Mouse (Mus musculus) liver, embryonic 11.5 days (tissue): ENCODE measurements around the gene Znrf1. TPM values are rescaled to one million over a fixed set of nuclear protein-coding genes. Genes with fewer than 3 reads are reported as not detected.

Source experiments
- ATAC-seq: fragments of 200-750 bp; cut with Nextera tagmentation; replicated peaks from 2 replicates; pipeline ENCODE4 v1.8.0; 2017; ENCODE audit warnings: moderate number of reproducible peaks, mild to moderate bottlenecking, moderate TSS enrichment, moderate library complexity; ENCODE audit not compliant: low FRiP score
- DNase-seq: peaks from one replicate; pipeline ENCODE4 v3.0.0-alpha.2; 2017; ENCODE audit warnings: low spot score
- H3K27ac ChIP-seq: fragments of 300-500 bp; sonication (generic); 2 replicates; pipeline ENCODE4 v1.5.1; 2014; ENCODE audit warnings: mild to moderate bottlenecking, low read depth, low read length, control low read depth
- H3K27me3 ChIP-seq: fragments of 300-500 bp; sonication (generic); replicated peaks from 2 replicates; pipeline ENCODE4 v1.6.1; 2014; ENCODE audit warnings: low read length, mixed read lengths; ENCODE audit not compliant: control insufficient read depth, insufficient read depth
- H3K36me3 ChIP-seq: fragments of 300-500 bp; sonication (generic); 2 replicates; pipeline ENCODE4 v1.6.1; 2014; ENCODE audit warnings: mild to moderate bottlenecking, low read length, moderate library complexity, mixed read lengths; ENCODE audit not compliant: control insufficient read depth, insufficient read depth
- H3K4me1 ChIP-seq: fragments of 300-500 bp; sonication (generic); replicated peaks from 2 replicates; pipeline ENCODE4 v1.6.1; 2014; ENCODE audit warnings: low read length, mixed read lengths; ENCODE audit not compliant: control insufficient read depth, insufficient read depth
- H3K4me2 ChIP-seq: fragments of 300-500 bp; sonication (generic); 2 replicates; pipeline ENCODE4 v1.6.1; 2014; ENCODE audit warnings: mild to moderate bottlenecking, control low read depth, moderate library complexity
- H3K4me3 ChIP-seq: fragments of 300-500 bp; sonication (generic); 2 replicates; pipeline ENCODE4 v1.5.1; 2014; ENCODE audit warnings: low read depth, low read length, control low read depth
- H3K9ac ChIP-seq: fragments of 300-500 bp; sonication (generic); 2 replicates; pipeline ENCODE4 v1.6.1; 2014; ENCODE audit warnings: low read depth, low read length, control low read depth
- H3K9me3 ChIP-seq: fragments of 300-500 bp; sonication (generic); 2 replicates; pipeline ENCODE4 v1.6.1; 2016; ENCODE audit warnings: low read length, inconsistent platforms, mixed read lengths; ENCODE audit not compliant: control insufficient read depth
- WGBS: fragments of 180-500 bp; shearing (Covaris S2); extraction: QIAGEN DNeasy Blood & Tissue Kit; methylation state at CpG from one replicate; pipeline ENCODE4 v1.1.7; 2014; 5-methylcytosine and 5-hydroxymethylcytosine counted together
- polyA plus RNA-seq: library from polyadenylated mRNA; unstranded; fragments of >200 nt; fragmentation: Nextera tagmentation; extraction: Ambion mirVana; gene quantifications from 2 replicates; pipeline ENCODE4 v1.2.1, GENCODE M21; 2014

Znrf1 gene
- polyA plus RNA-seq, 1 experiment from 2014 or later: 27.6 TPM

GRCm38 (mm10) chr8:111508566-111508965 is 27.3 kb upstream of the Znrf1 start:
- H3K9me3 ChIP-seq: no peaks in the 10 kb centered on the region
- peak overlapping the region; percentile 58; the same call in 1 of the 2 replicates for H3K4me2 ChIP-seq
- H3K27me3 ChIP-seq: no peaks in the 10 kb centered on the region
- peaks cover 22% of the 10 kb centered on the region for H3K4me1 ChIP-seq
- no peak overlapping the region for H3K9ac ChIP-seq
- ATAC-seq (no peak), DNase-seq (no peak)
- H3K27ac ChIP-seq: peak overlapping the region; percentile 29; the same call in 1 of the 2 replicates
- peaks cover 4% of the 10 kb centered on the region; the same call in 1 of the 2 replicates for H3K36me3 ChIP-seq
- no peak overlapping the region for H3K4me3 ChIP-seq
- 54% methylated on average over 2 of the region's 2 CpGs for WGBS

- 0 out of 2 replicates have a peak overlapping the region, but pooled peaks have one; percentile 39 for H3K9ac ChIP-seq
Observed at GRCm38 (mm10) chr8:111509278-111509677, 26.6 kb upstream of the Znrf1 start.

DNA sequence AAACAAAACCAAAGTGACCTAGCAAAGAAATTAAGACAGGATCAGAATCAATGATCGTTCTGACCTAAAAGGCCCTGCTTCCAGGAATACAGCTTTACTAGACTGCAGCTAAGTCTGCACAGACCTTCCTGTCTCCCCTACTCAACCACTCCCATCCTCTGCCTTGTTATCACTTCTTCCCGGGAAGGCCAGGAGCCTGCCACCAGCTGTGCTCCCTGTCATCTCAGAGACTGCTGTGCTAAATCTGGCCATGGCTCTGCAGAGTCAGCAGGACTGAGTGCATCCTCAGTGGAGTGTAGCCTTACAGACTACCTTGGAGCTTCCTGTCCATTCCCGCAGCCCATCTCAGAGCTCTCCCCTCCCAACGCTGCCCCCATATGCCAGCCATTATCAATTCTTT is 25.5 kb upstream of the Znrf1 start:
- Histone ChIP-seq H3K9ac (no peak overlapping the region), H3K4me1 (peaks cover 22% of the 10 kb centered on the region), H3K4me3 (no peak overlapping the region), H3K27ac (peak overlapping the region; percentile 6), H3K4me2 (peak overlapping the region; percentile 19; the same call in 1 of the 2 replicates), H3K9me3 (no peaks in the 10 kb centered on the region), H3K36me3 (no peaks in the 10 kb centered on the region), H3K27me3 (no peaks in the 10 kb centered on the region)
- WGBS: 25% methylated on average over 4 of the region's 4 CpGs
- no peak for DNase-seq
- no peak; the same call in 1 of the 2 replicates for ATAC-seq

More at GRCm38 (mm10) chr8:111509278-111509677, 26.6 kb upstream of the Znrf1 start:
- H3K27me3 ChIP-seq: no peaks in the 10 kb centered on the region
- peak overlapping the region; percentile 72 for H3K27ac ChIP-seq
- H3K36me3 ChIP-seq: peaks cover 2% of the 10 kb centered on the region; the same call in 1 of the 2 replicates
- DNase-seq (no peak), ATAC-seq (peak; percentile 79)
- H3K9me3 ChIP-seq: no peaks in the 10 kb centered on the region
- peaks cover 22% of the 10 kb centered on the region for H3K4me1 ChIP-seq
- 41% methylated on average over 11 of the region's 11 CpGs for WGBS
- peak overlapping the region; percentile 58 for H3K4me2 ChIP-seq
- H3K4me3 ChIP-seq: 0 out of 2 replicates have a peak overlapping the region, but pooled peaks have one; percentile 11

GRCm38 (mm10) chr8:111512941-111513340 is 23.0 kb upstream of the Znrf1 start:
- no peak overlapping the region for H3K4me3 ChIP-seq
- ATAC-seq: no peak
- no peak for DNase-seq
- H3K36me3 ChIP-seq: 0 out of 2 replicates have a peak, but pooled peaks cover 2% of the 10 kb centered on the region
- H3K27me3 ChIP-seq: no peaks in the 10 kb centered on the region
- peaks cover 29% of the 10 kb centered on the region for H3K4me1 ChIP-seq
- no peak overlapping the region for H3K27ac ChIP-seq
- H3K9me3 ChIP-seq: no peaks in the 10 kb centered on the region
- no peak overlapping the region for H3K4me2 ChIP-seq
- 84% methylated on average over 7 of the region's 7 CpGs for WGBS
- no peak overlapping the region for H3K9ac ChIP-seq

DNA sequence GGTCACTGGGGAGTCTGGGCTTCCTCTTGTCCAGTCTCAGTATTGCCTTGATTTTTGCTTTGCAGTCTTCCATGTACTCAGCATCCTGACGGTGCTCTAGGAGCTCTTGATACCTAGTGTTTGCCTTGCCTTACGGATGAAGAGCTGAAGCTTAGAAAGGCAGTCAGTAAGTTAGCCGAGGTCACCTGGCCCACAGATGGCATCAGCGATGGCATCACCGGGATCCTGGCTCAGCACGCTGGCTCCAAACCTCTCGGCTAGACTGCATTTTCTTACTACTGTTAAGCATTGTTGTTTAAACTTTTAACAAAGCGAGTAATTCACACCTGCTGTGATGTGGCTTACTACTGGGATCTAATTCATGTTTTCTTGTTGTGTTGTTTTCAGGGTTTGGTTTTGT is 22.5 kb upstream of the Znrf1 start:
- Histone ChIP-seq H3K9me3 (no peaks in the 10 kb centered on the region), H3K9ac (no peak overlapping the region), H3K36me3 (0 out of 2 replicates have a peak, but pooled peaks cover 2% of the 10 kb centered on the region), H3K27ac (no peak overlapping the region), H3K4me1 (peaks cover 29% of the 10 kb centered on the region), H3K27me3 (no peaks in the 10 kb centered on the region), H3K4me2 (no peak overlapping the region), H3K4me3 (no peak overlapping the region)
- DNase-seq: no peak
- no peak for ATAC-seq
- 78% methylated on average over 8 of the region's 8 CpGs for WGBS

- H3K4me3 ChIP-seq: no peak overlapping the region
- H3K27ac ChIP-seq: no peak overlapping the region
- H3K4me1 ChIP-seq: peaks cover 16% of the 10 kb centered on the region
- no peak overlapping the region for H3K4me2 ChIP-seq
- peak; percentile 63 for ATAC-seq
- H3K9ac ChIP-seq: no peak overlapping the region
- no peak for DNase-seq
- 0 out of 2 replicates have a peak, but pooled peaks cover 2% of the 10 kb centered on the region for H3K36me3 ChIP-seq
- no peaks in the 10 kb centered on the region for H3K9me3 ChIP-seq
- 68% methylated on average over 7 of the region's 7 CpGs for WGBS
- no peaks in the 10 kb centered on the region for H3K27me3 ChIP-seq
Observed at GRCm38 (mm10) chr8:111516451-111517035, 19.4 kb upstream of the Znrf1 start.

DNA sequence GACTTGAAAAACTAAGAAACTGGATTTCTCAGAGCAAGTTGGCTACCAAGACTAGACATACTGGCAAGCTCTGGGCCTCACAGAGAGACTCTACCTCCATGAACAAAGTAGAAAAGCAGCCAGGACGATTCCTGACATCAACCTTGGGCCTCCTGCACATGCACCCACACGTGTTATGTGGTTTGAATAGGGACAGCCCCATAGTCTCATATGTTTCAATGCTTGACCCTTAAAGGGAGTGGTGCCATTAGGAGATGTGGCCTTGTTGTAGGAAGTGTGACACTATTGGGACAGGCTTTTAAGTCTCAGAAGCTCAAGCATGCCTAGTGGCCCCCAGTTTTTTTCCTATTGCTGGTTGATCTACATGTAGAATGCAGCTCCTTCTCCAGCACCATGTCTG is 18.4 kb upstream of the Znrf1 start:
- Histone ChIP-seq H3K9ac (no peak overlapping the region), H3K27me3 (no peaks in the 10 kb centered on the region), H3K27ac (no peak overlapping the region), H3K4me3 (no peak overlapping the region), H3K4me2 (no peak overlapping the region), H3K9me3 (no peaks in the 10 kb centered on the region), H3K36me3 (0 out of 2 replicates have a peak, but pooled peaks cover 2% of the 10 kb centered on the region), H3K4me1 (peaks cover 14% of the 10 kb centered on the region)
- DNase-seq: no peak
- ATAC-seq: no peak
- 84% methylated on average over 2 of the region's 2 CpGs for WGBS

GRCm38 (mm10) chr8:111521713-111522429 is 14.0 kb upstream of the Znrf1 start, which contains the start of gene Wdr59:
Wdr59 (minus strand) TSS chr8:111522092.
- Histone ChIP-seq H3K9ac (peak within 1 kb of the TSS; percentile 66), H3K4me1 (peaks cover 8% of the 10 kb centered on the region), H3K27me3 (no peaks in the 10 kb centered on the region), H3K36me3 (0 out of 2 replicates have a peak, but pooled peaks cover 2% of the 10 kb centered on the region), H3K4me3 (peak within 1 kb of the TSS; percentile 73), H3K4me2 (peak within 1 kb of the TSS; percentile 76), H3K9me3 (no peaks in the 10 kb centered on the region), H3K27ac (no peak within 1 kb of the TSS)
- WGBS: under 1% methylated on average over 34 of the region's 34 CpGs
- DNase-seq (peak; percentile 97), ATAC-seq (peak; percentile 99)
